Mouse (Mus musculus) urinary bladder, postnatal 36 days (tissue): Measurements from ENCODE around the gene C87414.
"Not testable (repeated sequence)": the region's sequence is repeated elsewhere in the genome, so short reads cannot be mapped to it uniquely, and the experiment has no call there.

Source experiments
- DNase-seq, 2 experiments: peaks; one replicate each; pipeline ENCODE4 v3.0.0; 2022; ENCODE audit warnings: low spot score in 2 of 2, mixed read lengths in 1 of 2

C87414 gene

GRCm38 (mm10) chr5:93671451-93671850 is at the start of gene C87414:
Gene C87414 (minus strand): TSS chr5:93671551.
- DNase-seq, result not testable (repeated sequence)

DNA sequence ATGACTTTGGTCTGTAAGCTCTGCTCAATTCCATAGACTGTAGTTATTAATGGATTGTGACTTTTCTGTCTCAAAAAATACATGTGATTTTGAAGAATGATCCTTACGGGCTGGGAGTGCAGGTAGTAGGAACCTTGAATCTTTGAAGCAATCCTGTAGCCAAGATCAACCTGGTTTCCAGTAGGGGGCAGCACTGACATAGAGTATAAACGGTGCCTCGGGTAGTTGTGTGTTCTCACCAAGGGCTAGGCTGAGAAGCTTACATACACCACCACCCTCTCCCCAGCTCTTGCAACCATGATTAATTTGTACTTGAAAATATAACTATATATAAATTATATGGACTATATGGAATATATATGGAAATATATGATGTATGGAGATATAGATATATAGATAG is 13.3 kb upstream of the C87414 start:
- DNase-seq, result not testable (repeated sequence)
